Mouse (Mus musculus): ENCODE measurements at regions not wholly inside any gene's neighbourhood (a gene's known extent, or its start where the extent isn't known, plus 50 kb on each side); places are given as distances from the start of the nearest gene placed in this dataset.

DNA sequence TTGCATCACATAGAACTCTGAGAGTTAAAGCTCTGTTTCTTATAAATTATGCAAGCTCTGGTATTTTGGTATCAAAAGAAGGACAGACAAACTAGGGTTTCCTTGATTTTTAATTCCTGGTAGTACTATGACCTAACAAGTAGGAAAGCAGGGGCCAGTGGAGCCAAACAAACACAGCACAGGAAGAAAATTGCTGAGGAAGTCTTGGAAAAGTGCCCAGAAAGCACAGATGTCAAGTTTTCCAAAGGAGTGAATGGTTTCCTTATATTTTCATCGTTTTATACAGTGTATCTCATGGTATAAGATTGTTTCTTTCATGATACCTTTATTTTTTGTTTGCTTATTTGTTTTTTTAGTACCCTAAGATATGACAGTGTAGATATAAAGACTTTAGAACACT is 1387.3 kb upstream of the Slc10a2 start:
- TF ChIP-seq POLR2A (IDR thresholded peaks at IDR 0.05; ENCODE audit: extremely low read depth, insufficient read depth, low read length) (no peak), CTCF (IDR thresholded peaks at IDR 0.05; ENCODE audit: extremely low read depth, insufficient read depth, low read length) (no peak)

Data from cortical plate, adult 2 months (tissue).